Comparison of ENCODE assay signal across 10 mouse cellular contexts in genomic region chr10:86479718-86480121, GRCm38 (mm10). TPM values are rescaled to one million over a fixed set of nuclear protein-coding genes. Genes with fewer than 3 reads are reported as not detected.
DNase-seq lines count a peak whose midpoint lies in the region; ATAC-seq and TF ChIP-seq lines count a peak whose summit lies in the region.
"Had no signal": no experiment of that assay in that cellular context is flagged by ENCODE, and none has a peak within 500 bp of the region (broad histone marks: within the 10 kb centered on the region; RNA-seq: fewer than 3 reads in every experiment).

No protein-coding gene starts in this region.

- no peaks in the 10 kb centered on the region for H3K27me3 ChIP-seq in embryonic facial prominence, embryonic 11.5 days (ENCODE audit: control insufficient read depth, insufficient read depth, low read length)
- no peaks in the 10 kb centered on the region for H3K27me3 ChIP-seq in lung, postnatal 0 days (replicated peaks; ENCODE audit: insufficient read depth, low read length)

- DNase-seq in layer of hippocampus, adult 2 months (ENCODE audit: low spot score in 2 of 2), result no peak
- DNase-seq in layer of hippocampus, adult 8-10 months (ENCODE audit: low spot score in 2 of 2), result no peak
- peak; percentile 55 for DNase-seq in NIH3T3 (ENCODE audit: low read depth)
- peak; percentile 83 to 87 for DNase-seq in cerebellum, adult 18-20 months
- peak; percentile 66 for DNase-seq in embryonic facial prominence, embryonic 11.5 days (ENCODE audit: low spot score)
- no peak for DNase-seq in adrenal gland, postnatal 36 days
- DNase-seq in lung, postnatal 0 days (ENCODE audit: low spot score), result no peak
- DNase-seq: kidney, adult 11 months; thymus, adult 18-20 months had no signal

- H3K27ac ChIP-seq in layer of hippocampus, adult 2 months, result peak overlapping the region; percentile 81; the same call in 1 of the 2 replicates
- H3K27ac ChIP-seq in embryonic facial prominence, embryonic 11.5 days (replicated peaks; ENCODE audit: low read depth, low read length), result no peak overlapping the region
- no peak overlapping the region for H3K27ac ChIP-seq in lung, postnatal 0 days (ENCODE audit: low read length)

- H3K9me3 ChIP-seq in embryonic facial prominence, embryonic 11.5 days (replicated peaks; ENCODE audit: control insufficient read depth, low read length), result no peaks in the 10 kb centered on the region
- no peaks in the 10 kb centered on the region for H3K9me3 ChIP-seq in lung, postnatal 0 days (ENCODE audit: low read length)

- H3K4me3 ChIP-seq in layer of hippocampus, adult 2 months, result no peak overlapping the region
- no peak overlapping the region for H3K4me3 ChIP-seq in embryonic facial prominence, embryonic 11.5 days (ENCODE audit: low read depth, low read length)
- no peak overlapping the region for H3K4me3 ChIP-seq in lung, postnatal 0 days (ENCODE audit: low read depth, low read length)

- WGBS in embryonic facial prominence, embryonic 11.5 days, result 39% methylated on average over 4 of the region's 4 CpGs
- WGBS in lung, postnatal 0 days, result 25% methylated on average over 4 of the region's 4 CpGs

- no peak for TF ChIP-seq EP300 in lung, postnatal 0 days (IDR thresholded peaks at IDR 0.05)

- 0 out of 2 replicates have a peak, but pooled peaks have one; percentile 41 for ATAC-seq in embryonic facial prominence, embryonic 11.5 days (replicated peaks; ENCODE audit: insufficient number of reproducible peaks, low FRiP score, low TSS enrichment, low read depth)
- ATAC-seq in lung, postnatal 0 days, result no peak
- no peak for ATAC-seq in CD4-positive, CD25-positive, alpha-beta regulatory T cell, adult 4 months

- TF ChIP-seq CTCF in layer of hippocampus, adult 2 months (conservative IDR thresholded peaks at IDR 0.05), result no peak
- no peak for TF ChIP-seq CTCF in lung, postnatal 0 days (IDR thresholded peaks at IDR 0.05)

- H3K36me3 ChIP-seq in embryonic facial prominence, embryonic 11.5 days (replicated peaks; ENCODE audit: control insufficient read depth, insufficient read depth, low read depth, low read length), result no peaks in the 10 kb centered on the region
- no peaks in the 10 kb centered on the region for H3K36me3 ChIP-seq in lung, postnatal 0 days (ENCODE audit: insufficient read depth, low read length)

- no peaks in the 10 kb centered on the region for H3K4me1 ChIP-seq in embryonic facial prominence, embryonic 11.5 days (ENCODE audit: control insufficient read depth, insufficient read depth, low read length)
- H3K4me1 ChIP-seq in lung, postnatal 0 days (ENCODE audit: insufficient read depth, low read depth, low read length), result no peaks in the 10 kb centered on the region

- no peak overlapping the region for H3K9ac ChIP-seq in embryonic facial prominence, embryonic 11.5 days (replicated peaks; ENCODE audit: low read length)
- no peak overlapping the region for H3K9ac ChIP-seq in lung, postnatal 0 days (replicated peaks; ENCODE audit: low read depth)

- no peak overlapping the region for H3K4me2 ChIP-seq in embryonic facial prominence, embryonic 11.5 days (ENCODE audit: low read depth, low read length)
- no peak overlapping the region for H3K4me2 ChIP-seq in lung, postnatal 0 days (replicated peaks; ENCODE audit: low read depth, low read length)

RNA-seq across cellular contexts. Expression of gene Syn3, which starts 19.0 kb away (rescaled TPM):
- total RNA-seq in layer of hippocampus, adult 2 months (2021), result 10 to 100 TPM; 21.1 to 22.2 TPM
- total RNA-seq in layer of hippocampus, adult 8-10 months (2022), result 10 to 100 TPM; 18.9 to 21.7 (median 19.6) TPM
- 2.0 and 3.1 TPM in 2 replicates for polyA plus RNA-seq in embryonic facial prominence, embryonic 11.5 days (2014; fragmentation: Nextera tagmentation; extraction: Ambion mirVana)
- total RNA-seq in adrenal gland, postnatal 36 days (2021), result 1 to 10 TPM; 1.5 to 2.5 TPM
- polyA plus RNA-seq in lung, postnatal 0 days (2015; fragmentation: Nextera tagmentation; extraction: Ambion mirVana), result 0.72 and 0.89 TPM in 2 replicates
- polyA plus RNA-seq in CD4-positive, CD25-positive, alpha-beta regulatory T cell, adult 4 months (2017; shearing (Covaris generic)), result under 1 TPM in 1 of 2 experiments, not detected in 1; 0.22 TPM

Comparison
In these comparisons a context has a peak if more than half of its experiments do, and no peak if none do; other contexts are left out.
1. DNase-seq: peak in NIH3T3 (single experiment), cerebellum, adult 18-20 months (2 of 2) and embryonic facial prominence, embryonic 11.5 days (single experiment); none in layer of hippocampus, adult 2 months (0 of 2), layer of hippocampus, adult 8-10 months (0 of 2), adrenal gland, postnatal 36 days (0 of 2) and lung, postnatal 0 days (single experiment).
2. RNA of gene Syn3, which starts 19.0 kb away (total RNA-seq): 21.1 to 22.2 TPM in layer of hippocampus, adult 2 months and 18.9 to 21.7 TPM in layer of hippocampus, adult 8-10 months; 1.5 to 2.5 TPM in adrenal gland, postnatal 36 days; every median in the first group is over 4 times any median in the second.